Mouse (Mus musculus) layer of hippocampus, postnatal 36 days (tissue): ENCODE results near the gene Myo1e. TPM values are rescaled to one million over a fixed set of nuclear protein-coding genes. Genes with fewer than 3 reads are reported as not detected.

Experiments
- DNase-seq, 2 experiments: peaks; one replicate each; pipeline ENCODE4 v3.0.0; 2022
- total RNA-seq, 2 experiments: library from RNA; stranded (reverse); gene quantifications; 2 replicates each; pipeline ENCODE4 v1.2.3; 2021

The Myo1e gene
- total RNA-seq, 2 experiments from 2014 or later, result 8.0 to 8.1 TPM

GRCm38 (mm10) chr9:70296916-70297315 is 89.8 kb downstream of the Myo1e start:
- no peak for DNase-seq

DNA sequence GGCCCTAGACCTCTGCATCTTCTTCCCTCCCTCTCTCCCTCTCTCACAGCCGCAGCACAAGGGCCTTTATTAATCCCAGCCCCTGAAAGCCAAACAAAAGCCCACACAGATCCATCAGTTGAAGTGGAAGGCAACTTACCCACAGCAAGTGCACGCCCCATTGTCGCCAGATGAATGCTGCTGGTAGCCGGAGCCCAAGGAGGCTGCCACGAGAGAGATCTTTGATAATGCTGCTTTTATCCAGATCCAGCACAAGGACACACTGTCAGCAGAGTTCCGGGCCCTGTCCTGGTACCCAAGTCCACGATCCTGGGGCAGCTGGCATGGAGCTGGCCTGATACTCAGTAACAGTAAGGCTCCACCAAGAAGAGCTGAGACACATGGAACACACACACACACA is 91.1 kb downstream of the Myo1e start:
- peak in 1 of 2 experiments; percentile 14 for DNase-seq

GRCm38 (mm10) chr9:70300705-70301104 is 93.6 kb downstream of the Myo1e start:
- no peak for DNase-seq

- DNase-seq, result no peak
These were observed 94.4 kb downstream of the Myo1e start for GRCm38 (mm10) chr9:70301598-70301997.

DNA sequence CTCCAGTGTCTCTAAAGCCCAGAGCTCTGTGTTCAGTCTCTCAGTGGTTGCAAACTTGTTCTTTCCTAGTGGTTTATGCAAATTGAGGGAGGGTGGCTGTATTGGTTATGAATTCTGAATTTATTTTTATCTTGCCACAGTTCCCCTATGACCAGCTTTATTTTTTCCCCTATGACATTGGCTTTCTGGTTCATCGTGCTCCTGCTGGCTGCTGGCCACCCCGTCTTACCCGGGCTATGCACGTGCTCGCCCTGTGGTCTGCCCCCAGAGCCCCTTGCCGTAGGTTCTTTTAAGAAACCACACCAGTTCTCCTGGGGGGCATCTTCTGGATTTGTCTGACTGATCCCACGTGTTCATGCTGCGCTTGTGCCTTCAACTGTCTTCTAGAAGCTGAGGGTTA is 97.8 kb downstream of the Myo1e start:
- DNase-seq, result no peak

- DNase-seq, result no peak
These were observed 102.9 kb downstream of the Myo1e start for GRCm38 (mm10) chr9:70310046-70310445.

- DNase-seq, result no peak
These were observed 106.9 kb downstream of the Myo1e start for GRCm38 (mm10) chr9:70314019-70314418.

GRCm38 (mm10) chr9:70315130-70315529 is 108.0 kb downstream of the Myo1e start:
- DNase-seq, result no peak

DNA sequence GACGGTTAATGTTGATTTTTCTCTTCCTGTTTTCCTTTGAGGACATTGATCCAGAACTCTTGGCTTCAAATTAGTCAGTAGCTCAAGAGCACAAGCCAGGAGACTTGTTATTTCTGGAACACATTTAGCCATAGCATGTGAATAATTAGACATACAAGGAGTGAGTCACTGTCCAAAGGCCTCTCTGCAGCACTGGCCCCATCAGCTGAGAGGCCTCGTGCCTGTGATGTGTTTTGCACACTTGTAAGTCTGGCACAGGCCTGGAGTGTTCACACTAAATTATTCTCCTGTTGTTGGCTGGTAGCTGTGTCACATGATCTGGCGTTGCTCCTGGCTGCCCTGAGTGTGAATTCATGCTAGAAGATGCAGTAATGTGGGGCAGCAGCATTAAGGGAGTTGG is 111.5 kb downstream of the Myo1e start:
- DNase-seq, result no peak

DNA sequence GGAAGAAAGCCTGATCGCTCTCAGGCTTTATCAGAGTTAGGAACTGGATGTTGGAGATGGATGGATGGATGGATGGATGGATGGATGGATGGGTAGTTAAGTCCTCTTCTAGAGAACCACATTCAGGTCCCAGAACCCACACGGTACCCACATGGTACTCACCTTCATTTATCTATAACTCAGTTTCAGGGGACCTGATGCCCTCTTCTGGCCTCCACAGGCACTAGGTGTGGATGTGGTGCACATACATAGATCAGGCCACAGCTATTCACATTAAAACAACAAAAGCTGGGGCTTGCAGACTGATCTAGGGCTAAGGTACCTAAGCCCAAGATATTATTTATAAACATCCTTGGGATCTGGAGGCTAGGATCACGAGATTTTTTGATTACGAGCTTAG is 117.2 kb downstream of the Myo1e start:
- no peak for DNase-seq

- no peak for DNase-seq
These were observed 118.9 kb downstream of the Myo1e start for GRCm38 (mm10) chr9:70325880-70326595.

GRCm38 (mm10) chr9:70328193-70328841 is 121.2 kb downstream of the Myo1e start:
- no peak for DNase-seq

DNA sequence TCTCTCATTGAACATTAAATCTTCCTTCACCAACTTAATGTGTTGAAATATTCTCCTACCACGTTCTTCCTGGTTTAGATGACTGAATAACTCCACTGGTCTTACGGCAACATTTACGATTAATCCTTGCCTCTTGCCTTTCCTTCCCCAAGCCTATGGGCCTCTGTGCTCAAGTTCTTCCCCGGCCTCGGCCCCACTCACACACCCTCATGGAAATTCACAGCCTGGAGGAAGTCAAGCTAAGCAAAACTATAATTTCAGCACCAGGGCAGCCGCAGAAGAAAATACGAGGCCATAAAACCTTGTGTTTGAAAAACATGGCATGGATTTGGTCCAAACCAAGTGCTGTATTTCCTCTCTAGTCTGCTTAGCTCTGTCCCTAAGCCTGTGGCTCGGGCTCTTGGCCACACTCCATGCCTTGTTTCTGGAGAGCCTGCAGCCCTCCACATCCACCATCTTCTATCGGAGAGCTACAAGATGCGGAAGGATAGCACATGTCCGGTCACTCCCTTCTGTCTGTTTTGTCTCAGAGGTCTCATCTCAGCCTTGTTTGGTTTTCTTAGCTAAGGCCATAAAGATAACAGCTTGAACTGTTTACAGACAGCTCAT is 124.7 kb downstream of the Myo1e start:
- DNase-seq, result no peak

- no peak for DNase-seq
These were observed 131.2 kb downstream of the Myo1e start for GRCm38 (mm10) chr9:70338391-70338790.

- no peak for DNase-seq
These were observed 131.7 kb downstream of the Myo1e start for GRCm38 (mm10) chr9:70338894-70339293.

DNA sequence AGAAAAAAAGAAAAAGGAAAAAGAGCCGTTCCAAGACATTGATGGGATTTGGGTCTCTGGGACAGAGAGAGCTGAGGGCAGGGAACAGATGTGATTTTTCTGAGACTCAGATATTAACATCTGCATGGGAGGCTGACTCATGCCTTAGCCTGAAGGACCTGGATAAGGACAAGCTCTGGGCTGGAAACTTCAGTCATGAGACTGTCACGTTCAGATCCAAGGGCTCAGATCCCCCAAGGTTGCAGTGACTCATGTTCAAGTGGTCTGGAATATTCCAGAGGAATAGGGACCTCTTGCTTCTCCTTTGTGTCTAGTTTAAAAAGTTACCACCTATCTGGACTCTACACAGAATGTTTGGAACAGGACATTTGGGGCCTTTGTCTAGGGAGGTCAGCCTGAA is 142.1 kb downstream of the Myo1e start:
- no peak for DNase-seq

- DNase-seq, result no peak
These were observed 144.6 kb downstream of the Myo1e start for GRCm38 (mm10) chr9:70351570-70352277.

GRCm38 (mm10) chr9:70356254-70356653 is 149.1 kb downstream of the Myo1e start:
- no peak for DNase-seq

DNA sequence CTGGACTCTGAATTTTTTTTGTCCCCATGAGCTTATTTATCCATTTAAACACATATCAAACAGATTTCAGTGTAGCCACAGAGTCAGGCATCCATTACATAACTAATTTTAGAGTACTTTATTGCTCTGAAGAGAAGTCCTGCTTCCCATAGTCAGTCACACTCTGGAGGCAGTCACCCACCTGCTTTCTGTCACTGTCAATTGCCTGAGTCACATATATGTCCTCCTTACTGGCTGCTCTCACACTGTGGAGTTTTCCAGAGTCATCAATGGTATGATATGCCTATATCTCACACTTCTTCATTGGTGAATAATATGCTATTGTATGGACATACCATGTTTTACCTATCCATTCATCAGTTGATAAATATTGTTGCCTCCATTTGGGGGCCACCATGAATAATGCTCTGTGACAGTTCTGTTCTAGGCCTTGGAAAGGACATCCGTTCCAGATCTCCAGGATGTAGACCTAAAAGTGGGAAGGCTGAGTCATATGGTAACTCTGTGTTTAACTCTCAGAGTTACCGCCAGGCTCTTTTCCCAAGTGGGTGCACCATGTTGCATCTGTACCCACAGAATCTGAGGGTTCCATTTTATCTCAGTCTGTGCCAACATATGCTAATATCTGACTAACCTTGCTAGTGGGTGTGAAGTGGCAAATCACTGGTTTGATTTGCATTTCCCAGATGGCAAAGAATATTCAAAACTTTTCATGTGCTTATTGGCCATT is 152.4 kb downstream of the Myo1e start:
- peak in 1 of 2 experiments; percentile 24 for DNase-seq

GRCm38 (mm10) chr9:70364741-70365140 is 157.6 kb downstream of the Myo1e start:
- no peak for DNase-seq

GRCm38 (mm10) chr9:70365915-70366314 is 158.8 kb downstream of the Myo1e start:
- no peak for DNase-seq

DNA sequence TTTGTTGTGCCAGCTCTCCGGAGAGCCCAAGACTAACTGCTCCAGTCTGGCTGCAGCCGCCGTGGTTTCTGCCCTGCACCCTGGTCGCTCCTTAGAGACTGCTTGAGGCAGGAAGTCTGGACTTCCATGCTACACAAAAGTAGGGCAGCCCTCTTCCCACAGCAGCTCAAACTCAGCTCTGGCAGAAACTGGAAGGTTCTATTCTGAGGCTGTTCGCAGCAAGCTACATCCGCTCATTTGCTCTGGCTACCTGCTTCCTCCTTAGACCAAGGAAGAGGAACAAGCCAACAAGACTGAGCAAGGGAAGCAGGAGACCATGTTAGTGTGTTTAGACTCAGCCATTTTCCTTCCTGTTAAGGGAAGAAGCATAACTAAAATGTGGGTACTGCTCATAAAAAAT is 159.7 kb downstream of the Myo1e start:
- no peak for DNase-seq
